Mouse (Mus musculus) frontal cortex, postnatal 25 days (tissue): Measurements from ENCODE around the gene Tnks1bp1.
A peak's percentile ranks its signal among the peaks of the same experiment; 100 is the strongest.

Experiments used
- DNase-seq, 2 experiments: peaks; one replicate each; pipeline ENCODE4 v3.0.0; 2022; ENCODE audit warnings: low spot score in 2 of 2

Tnks1bp1 gene

GRCm38 (mm10) chr2:85047596-85048167 lies at the start of gene Tnks1bp1:
Gene Tnks1bp1, plus strand, starts transcription at chr2:85048022.
- DNase-seq, result peak; percentile 86 to 91

GRCm38 (mm10) chr2:84999486-85000181 lies 48.2 kb upstream of the Tnks1bp1 start:
- no peak for DNase-seq

- DNase-seq, result no peak
These were observed 46.3 kb upstream of the Tnks1bp1 start for GRCm38 (mm10) chr2:85001497-85001896.

- DNase-seq, result no peak
These were observed 45.2 kb upstream of the Tnks1bp1 start for GRCm38 (mm10) chr2:85002575-85002974.

GRCm38 (mm10) chr2:85004341-85004740 lies 43.5 kb upstream of the Tnks1bp1 start:
- peak in 1 of 2 experiments; percentile 9 for DNase-seq

- no peak for DNase-seq
These were observed 41.2 kb upstream of the Tnks1bp1 start for GRCm38 (mm10) chr2:85006600-85006999.

GRCm38 (mm10) chr2:85007729-85008128 lies 40.1 kb upstream of the Tnks1bp1 start:
- DNase-seq, result no peak

- DNase-seq, result no peak
These were observed 38.6 kb upstream of the Tnks1bp1 start for GRCm38 (mm10) chr2:85009212-85009611.

- no peak for DNase-seq
These were observed 35.8 kb upstream of the Tnks1bp1 start for GRCm38 (mm10) chr2:85011906-85012604.

- DNase-seq, result no peak
These were observed 35.1 kb upstream of the Tnks1bp1 start for GRCm38 (mm10) chr2:85012679-85013078.

GRCm38 (mm10) chr2:85013826-85014587 lies 33.8 kb upstream of the Tnks1bp1 start:
- DNase-seq, result no peak

GRCm38 (mm10) chr2:85014588-85014982 lies 33.2 kb upstream of the Tnks1bp1 start:
- DNase-seq, result no peak

GRCm38 (mm10) chr2:85022043-85022442 lies 25.8 kb upstream of the Tnks1bp1 start:
- no peak for DNase-seq

- DNase-seq, result no peak
These were observed 21.6 kb upstream of the Tnks1bp1 start for GRCm38 (mm10) chr2:85026178-85026577.

GRCm38 (mm10) chr2:85027281-85027680 lies 20.5 kb upstream of the Tnks1bp1 start:
- DNase-seq, result no peak

GRCm38 (mm10) chr2:85029897-85030296 lies 17.9 kb upstream of the Tnks1bp1 start:
- no peak for DNase-seq

- no peak for DNase-seq
These were observed 16.8 kb upstream of the Tnks1bp1 start for GRCm38 (mm10) chr2:85030989-85031388.

GRCm38 (mm10) chr2:85033121-85033520 lies 14.7 kb upstream of the Tnks1bp1 start:
- no peak for DNase-seq

GRCm38 (mm10) chr2:85034169-85034568 lies 13.7 kb upstream of the Tnks1bp1 start:
- DNase-seq, result no peak

GRCm38 (mm10) chr2:85036507-85037046 lies 11.2 kb upstream of the Tnks1bp1 start:
- no peak for DNase-seq

- peak; percentile 78 to 91 for DNase-seq
These were observed 10.5 kb upstream of the Tnks1bp1 start, which contains the start of the genes Ssrp1 and P2rx3 for GRCm38 (mm10) chr2:85037047-85038026. Gene Ssrp1, plus strand, starts transcription at chr2:85037234. Gene P2rx3, minus strand, starts transcription at chr2:85037462.
